16 mouse cellular contexts compared by ENCODE assay signal in genomic region chr1:83847992-83848391, GRCm38 (mm10).
"Had no signal": no experiment of that assay in that cellular context is flagged by ENCODE, and none has a peak within 500 bp of the region (broad histone marks: within the 10 kb centered on the region; RNA-seq: fewer than 3 reads in every experiment).

No protein-coding gene starts in this region.

- H3K27ac ChIP-seq: neural tube, embryonic 12.5 days; neural tube, embryonic 13.5 days; neural tube, embryonic 15.5 days; stomach, embryonic 15.5 days; stomach, postnatal 0 days had no signal

- H3K36me3 ChIP-seq: neural tube, embryonic 12.5 days; neural tube, embryonic 13.5 days; neural tube, embryonic 15.5 days; stomach, embryonic 15.5 days had no signal

- H3K27me3 ChIP-seq: neural tube, embryonic 12.5 days; neural tube, embryonic 13.5 days; neural tube, embryonic 15.5 days; stomach, embryonic 15.5 days had no signal

- H3K9me3 ChIP-seq: neural tube, embryonic 12.5 days; neural tube, embryonic 13.5 days; neural tube, embryonic 15.5 days; stomach, embryonic 15.5 days had no signal

- H3K9ac ChIP-seq: neural tube, embryonic 12.5 days; neural tube, embryonic 13.5 days; neural tube, embryonic 15.5 days; stomach, embryonic 15.5 days had no signal

- H3K4me2 ChIP-seq: neural tube, embryonic 12.5 days; neural tube, embryonic 13.5 days; neural tube, embryonic 15.5 days; stomach, embryonic 15.5 days had no signal

- H3K4me3 ChIP-seq: neural tube, embryonic 12.5 days; neural tube, embryonic 13.5 days; neural tube, embryonic 15.5 days; stomach, embryonic 15.5 days had no signal

- H3K4me1 ChIP-seq: neural tube, embryonic 12.5 days; neural tube, embryonic 13.5 days; neural tube, embryonic 15.5 days; stomach, embryonic 15.5 days had no signal

- DNase-seq: retina, postnatal 1 day; right cerebral cortex, adult 18-20 months; right cerebral cortex, postnatal 25 days; right cerebral cortex, postnatal 4 days; spleen, adult 18-20 months; thymus, adult 18-20 months; thymus, adult 2 months; thymus, postnatal 14 days; thymus, postnatal 25 days; thymus, postnatal 36 days; thymus, postnatal 4 days had no signal
